Mouse (Mus musculus) stomach, embryonic 15.5 days (tissue): Measurements from ENCODE around the gene Ltv1. TPM values are rescaled to one million over a fixed set of nuclear protein-coding genes. Genes with fewer than 3 reads are reported as not detected.

Source experiments
- ATAC-seq: fragments of 200-750 bp; cut with Nextera tagmentation; 2 replicates; pipeline ENCODE4 v1.8.0; 2017; ENCODE audit warnings: low read depth, moderate number of reproducible peaks, moderate TSS enrichment; ENCODE audit not compliant: insufficient read depth, low FRiP score
- H3K27ac ChIP-seq: fragments of 300-500 bp; sonication (generic); 2 replicates; pipeline ENCODE4 v1.5.1; 2015; ENCODE audit warnings: mild to moderate bottlenecking, inconsistent platforms
- H3K27me3 ChIP-seq: fragments of 300-500 bp; sonication (generic); replicated peaks from 2 replicates; pipeline ENCODE4 v1.6.1; 2015; ENCODE audit warnings: inconsistent platforms
- H3K36me3 ChIP-seq: fragments of 300-500 bp; sonication (generic); 2 replicates; pipeline ENCODE4 v1.6.1; 2015; ENCODE audit warnings: inconsistent platforms
- H3K4me1 ChIP-seq: fragments of 300-500 bp; sonication (generic); 2 replicates; pipeline ENCODE4 v1.6.1; 2015; ENCODE audit warnings: inconsistent platforms
- H3K4me2 ChIP-seq: fragments of 300-500 bp; sonication (generic); 2 replicates; pipeline ENCODE4 v1.6.1; 2015; ENCODE audit warnings: mild to moderate bottlenecking, inconsistent platforms
- H3K4me3 ChIP-seq: fragments of 300-500 bp; sonication (generic); replicated peaks from 2 replicates; pipeline ENCODE4 v1.5.1; 2015; ENCODE audit warnings: inconsistent platforms
- H3K9ac ChIP-seq: fragments of 300-500 bp; sonication (generic); 2 replicates; pipeline ENCODE4 v1.6.1; 2015; ENCODE audit warnings: inconsistent platforms
- H3K9me3 ChIP-seq: fragments of 300-500 bp; sonication (generic); 2 replicates; pipeline ENCODE4 v1.6.1; 2016; ENCODE audit warnings: inconsistent platforms
- WGBS: fragments of 180-500 bp; shearing (Covaris S2); methylation state at CpG from one replicate; pipeline ENCODE4 v1.1.7; 2015; 5-methylcytosine and 5-hydroxymethylcytosine counted together
- polyA plus RNA-seq: library from polyadenylated mRNA; unstranded; fragments of >200 nt; fragmentation: Nextera tagmentation; extraction: Ambion mirVana; gene quantifications from 2 replicates; pipeline ENCODE4 v1.2.1, GENCODE M21; 2015

Ltv1 gene
- polyA plus RNA-seq, 1 experiment from 2014 or later, result 74.1 TPM

GRCm38 (mm10) chr10:13189881-13190280 lies 3.1 kb downstream of the Ltv1 start:
- peaks cover 30% of the 10 kb centered on the region for H3K36me3 ChIP-seq

DNA sequence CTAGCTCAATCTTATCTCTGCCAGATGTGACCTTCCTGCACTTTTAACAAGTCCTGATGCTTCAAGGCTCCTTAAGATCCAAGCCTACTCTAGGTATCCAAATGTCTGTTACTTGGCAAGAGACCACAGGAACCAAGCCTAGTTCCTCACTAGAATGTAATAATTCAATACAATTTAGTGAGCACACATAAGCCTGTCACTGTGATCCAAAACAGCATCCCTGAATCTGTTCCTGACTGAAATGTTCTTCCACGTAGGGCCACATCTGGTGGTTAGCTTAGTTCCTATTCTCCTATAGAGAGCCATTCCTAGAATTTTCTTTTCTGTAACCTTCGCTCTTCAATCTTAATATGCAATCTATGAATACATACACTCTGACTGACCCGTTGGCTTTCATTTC lies 6.2 kb downstream of the Ltv1 start:
- H3K4me2 ChIP-seq, result no peak overlapping the region
- peaks cover 39% of the 10 kb centered on the region for H3K36me3 ChIP-seq
- no peak overlapping the region for H3K9ac ChIP-seq
- H3K27me3 ChIP-seq, result no peaks in the 10 kb centered on the region
- peak overlapping the region; percentile 72 for H3K27ac ChIP-seq
- WGBS, result 80% methylated on average over 3 of the region's 3 CpGs
- H3K9me3 ChIP-seq, result no peaks in the 10 kb centered on the region
- H3K4me1 ChIP-seq, result no peaks in the 10 kb centered on the region
- H3K4me3 ChIP-seq, result no peak overlapping the region
- ATAC-seq, result peak; percentile 39; the same call in 1 of the 2 replicates

More at GRCm38 (mm10) chr10:13189881-13190280, 3.1 kb downstream of the Ltv1 start:
- no peak for ATAC-seq
- no peaks in the 10 kb centered on the region for H3K27me3 ChIP-seq
- H3K4me2 ChIP-seq, result no peak overlapping the region
- no peak overlapping the region; the same call in 1 of the 2 replicates for H3K27ac ChIP-seq
- no peaks in the 10 kb centered on the region for H3K9me3 ChIP-seq
- 57% methylated on average over 5 of the region's 5 CpGs for WGBS
- peaks cover 6% of the 10 kb centered on the region for H3K4me1 ChIP-seq
- H3K4me3 ChIP-seq, result no peak overlapping the region
- H3K9ac ChIP-seq, result no peak overlapping the region

DNA sequence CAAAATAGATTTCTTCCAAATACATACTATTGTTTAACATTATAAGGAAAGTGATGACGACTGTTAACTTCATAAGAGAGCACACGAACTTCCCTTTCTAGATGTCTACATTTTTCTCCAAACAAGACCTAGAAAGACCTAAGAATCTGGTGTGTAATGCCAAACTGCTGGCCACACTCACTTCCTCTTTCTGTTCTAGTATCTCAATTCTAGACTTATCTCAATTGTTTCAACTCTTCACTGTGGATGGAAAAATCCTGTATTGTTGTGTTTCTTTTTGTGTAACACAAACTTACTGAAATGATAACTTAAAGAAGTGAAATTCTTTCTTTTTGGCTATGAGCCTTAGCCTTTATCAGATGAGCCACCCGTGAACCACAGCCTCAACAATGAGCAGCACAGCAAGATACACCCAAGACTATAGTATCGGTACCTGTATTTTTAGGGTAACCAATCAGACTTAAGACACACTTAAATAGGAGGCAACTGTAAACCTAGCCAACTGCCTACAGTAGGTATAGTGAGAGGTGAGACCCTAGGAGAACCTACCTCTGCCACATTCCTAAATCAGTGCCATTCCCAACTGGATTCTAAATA lies 8.7 kb downstream of the Ltv1 start:
- WGBS, result 80% methylated on average over 4 of the region's 4 CpGs
- Histone ChIP-seq H3K4me2 (no peak overlapping the region), H3K27me3 (no peaks in the 10 kb centered on the region), H3K36me3 (peaks cover 49% of the 10 kb centered on the region), H3K4me3 (no peak overlapping the region), H3K9me3 (no peaks in the 10 kb centered on the region), H3K9ac (no peak overlapping the region), H3K4me1 (no peaks in the 10 kb centered on the region), H3K27ac (no peak overlapping the region)
- no peak for ATAC-seq

GRCm38 (mm10) chr10:13180211-13180610 lies 12.8 kb downstream of the Ltv1 start:
- H3K27ac ChIP-seq, result peak overlapping the region; percentile 40; the same call in 1 of the 2 replicates
- ATAC-seq, result no peak
- H3K4me3 ChIP-seq, result no peak overlapping the region
- H3K4me1 ChIP-seq, result no peaks in the 10 kb centered on the region
- WGBS, result 67% methylated on average over 7 of the region's 7 CpGs
- peaks cover 55% of the 10 kb centered on the region for H3K36me3 ChIP-seq
- no peaks in the 10 kb centered on the region for H3K27me3 ChIP-seq
- H3K9me3 ChIP-seq, result no peaks in the 10 kb centered on the region
- H3K9ac ChIP-seq, result no peak overlapping the region
- no peak overlapping the region for H3K4me2 ChIP-seq

DNA sequence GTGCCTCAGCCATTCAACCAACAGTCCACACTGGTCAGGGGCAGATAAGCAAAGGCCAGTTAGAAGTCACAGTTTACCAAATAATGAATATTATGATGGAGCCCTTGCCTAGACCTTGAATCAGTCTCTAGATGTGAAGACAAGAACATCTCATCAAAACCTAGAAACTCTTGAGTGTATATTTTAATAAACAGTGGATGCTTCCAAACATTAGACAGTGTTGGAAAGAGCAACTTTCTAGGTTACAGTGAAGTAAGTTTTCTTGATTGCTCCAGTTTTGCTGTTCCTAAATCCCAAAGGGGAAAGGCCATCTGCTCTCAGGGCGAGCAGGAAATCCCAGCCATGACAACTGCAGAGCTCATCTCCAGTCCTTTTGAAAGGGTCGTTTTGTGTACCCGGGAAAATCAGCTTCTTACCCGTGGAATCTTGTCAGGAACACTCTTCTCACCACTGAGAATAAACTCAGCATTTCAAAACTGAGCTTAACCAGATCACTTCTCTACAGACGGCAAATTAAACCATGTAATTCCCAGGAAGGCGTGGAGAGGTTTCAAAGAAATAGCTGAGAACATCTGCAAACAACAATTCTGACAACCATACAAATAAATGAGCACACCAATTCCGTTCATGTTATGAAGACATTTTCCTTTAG lies 14.9 kb downstream of the Ltv1 start, which contains the start of gene Zc2hc1b:
Gene Zc2hc1b, minus strand, starts transcription at position 51 of the 652 bp plus-strand sequence.
- H3K4me1 ChIP-seq, result no peaks in the 10 kb centered on the region
- no peaks in the 10 kb centered on the region for H3K9me3 ChIP-seq
- H3K4me3 ChIP-seq, result no peak within 1 kb of the TSS
- no peak within 1 kb of the TSS for H3K9ac ChIP-seq
- H3K4me2 ChIP-seq, result no peak within 1 kb of the TSS
- H3K27ac ChIP-seq, result peak within 1 kb of the TSS; percentile 45; the same call in 1 of the 2 replicates
- H3K36me3 ChIP-seq, result peaks cover 50% of the 10 kb centered on the region
- peak; percentile 22; the same call in 1 of the 2 replicates for ATAC-seq
- 52% methylated on average over 7 of the region's 7 CpGs for WGBS
- H3K27me3 ChIP-seq, result no peaks in the 10 kb centered on the region

- Histone ChIP-seq H3K4me1 (peaks cover 4% of the 10 kb centered on the region; the same call in 1 of the 2 replicates), H3K36me3 (peaks cover 33% of the 10 kb centered on the region), H3K9me3 (no peaks in the 10 kb centered on the region), H3K27ac (peak overlapping the region; percentile 19; the same call in 1 of the 2 replicates), H3K9ac (no peak overlapping the region), H3K4me3 (no peak overlapping the region), H3K27me3 (no peaks in the 10 kb centered on the region), H3K4me2 (no peak overlapping the region)
- WGBS, result 70% methylated on average over 7 of the region's 7 CpGs
- no peak for ATAC-seq
Observed at GRCm38 (mm10) chr10:13175866-13176265, 17.1 kb downstream of the Ltv1 start.

DNA sequence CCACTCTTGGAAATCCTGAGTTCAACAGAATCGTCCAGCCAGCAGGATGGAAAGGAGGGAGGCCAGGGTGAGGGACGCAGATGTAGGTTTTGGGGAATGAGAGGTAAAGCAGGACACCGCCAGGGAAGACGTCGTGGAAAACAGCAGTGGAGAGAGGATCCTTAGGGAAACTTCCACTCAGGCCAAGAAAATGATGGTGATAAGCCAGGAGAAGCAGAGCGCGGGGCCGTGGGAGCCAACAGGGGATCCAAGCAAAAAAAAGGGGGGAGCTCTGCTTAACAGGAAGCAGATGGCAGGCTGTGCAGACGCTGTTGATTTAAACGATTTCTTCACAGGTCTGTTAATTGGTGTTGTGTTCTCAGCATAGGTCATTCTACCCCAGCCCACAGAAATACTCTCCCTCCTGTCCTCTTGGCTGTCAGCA lies 20.2 kb downstream of the Ltv1 start:
- ATAC-seq, result peak; percentile 68
- Histone ChIP-seq H3K36me3 (peaks cover 10% of the 10 kb centered on the region), H3K27ac (peak overlapping the region; percentile 73), H3K27me3 (no peaks in the 10 kb centered on the region), H3K9ac (no peak overlapping the region), H3K4me1 (peaks cover 4% of the 10 kb centered on the region; the same call in 1 of the 2 replicates), H3K9me3 (no peaks in the 10 kb centered on the region), H3K4me2 (no peak overlapping the region), H3K4me3 (no peak overlapping the region)
- whole genome bisulfite sequencing, result 31% methylated on average over 10 of the region's 10 CpGs

DNA sequence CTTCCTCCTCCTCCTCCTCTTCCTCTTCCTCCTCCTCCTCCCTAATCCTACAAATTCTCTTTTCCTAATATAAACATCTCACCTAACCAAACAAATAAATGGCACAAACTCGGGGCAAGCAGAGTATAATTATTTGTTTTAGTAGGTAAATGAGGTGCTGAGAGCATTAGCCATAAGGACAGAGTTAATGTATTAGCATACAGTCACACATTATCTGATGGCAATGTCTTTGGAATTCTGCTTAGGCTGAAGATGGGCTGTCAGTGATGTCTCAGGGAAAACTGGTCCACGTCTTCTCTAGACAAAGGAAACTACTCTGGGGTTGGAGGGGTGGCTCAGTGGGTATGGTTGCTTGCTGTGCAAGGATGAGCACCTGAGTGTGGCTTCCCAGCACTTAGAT lies 21.5 kb downstream of the Ltv1 start:
- WGBS, result 44% methylated on average over 2 of the region's 2 CpGs
- no peaks in the 10 kb centered on the region for H3K9me3 ChIP-seq
- no peaks in the 10 kb centered on the region for H3K36me3 ChIP-seq
- H3K9ac ChIP-seq, result no peak overlapping the region
- H3K4me2 ChIP-seq, result no peak overlapping the region
- no peak overlapping the region for H3K4me3 ChIP-seq
- no peaks in the 10 kb centered on the region for H3K27me3 ChIP-seq
- peaks cover 4% of the 10 kb centered on the region; the same call in 1 of the 2 replicates for H3K4me1 ChIP-seq
- peak overlapping the region; percentile 77 for H3K27ac ChIP-seq
- no peak for ATAC-seq

- no peak for ATAC-seq
- 19% methylated on average over 12 of the region's 12 CpGs for WGBS
- Histone ChIP-seq H3K4me2 (no peak overlapping the region), H3K4me3 (no peak overlapping the region), H3K27me3 (no peaks in the 10 kb centered on the region), H3K9me3 (no peaks in the 10 kb centered on the region), H3K36me3 (no peaks in the 10 kb centered on the region), H3K27ac (peak overlapping the region; percentile 77), H3K9ac (no peak overlapping the region), H3K4me1 (peaks cover 4% of the 10 kb centered on the region; the same call in 1 of the 2 replicates)
Observed at GRCm38 (mm10) chr10:13170739-13171448, 22.1 kb downstream of the Ltv1 start.

GRCm38 (mm10) chr10:13168461-13168860 lies 24.5 kb downstream of the Ltv1 start:
- WGBS, result 46% methylated on average over 5 of the region's 5 CpGs
- Histone ChIP-seq H3K27ac (peak overlapping the region; percentile 83), H3K4me1 (peaks cover 4% of the 10 kb centered on the region; the same call in 1 of the 2 replicates), H3K9ac (no peak overlapping the region), H3K27me3 (no peaks in the 10 kb centered on the region), H3K9me3 (no peaks in the 10 kb centered on the region), H3K4me2 (no peak overlapping the region), H3K36me3 (no peaks in the 10 kb centered on the region), H3K4me3 (no peak overlapping the region)
- no peak for ATAC-seq

GRCm38 (mm10) chr10:13162031-13162430 lies 30.9 kb downstream of the Ltv1 start:
- H3K27ac ChIP-seq, result no peak overlapping the region
- H3K36me3 ChIP-seq, result no peaks in the 10 kb centered on the region

GRCm38 (mm10) chr10:13160913-13161312 lies 32.1 kb downstream of the Ltv1 start:
- 87% methylated on average over 4 of the region's 4 CpGs for WGBS
- Histone ChIP-seq H3K9ac (no peak overlapping the region), H3K4me2 (no peak overlapping the region), H3K27ac (no peak overlapping the region), H3K4me3 (no peak overlapping the region), H3K9me3 (no peaks in the 10 kb centered on the region), H3K27me3 (no peaks in the 10 kb centered on the region), H3K4me1 (no peaks in the 10 kb centered on the region), H3K36me3 (no peaks in the 10 kb centered on the region)
- no peak for ATAC-seq

More at GRCm38 (mm10) chr10:13162031-13162430, 30.9 kb downstream of the Ltv1 start:
- Histone ChIP-seq H3K9me3 (no peaks in the 10 kb centered on the region), H3K4me2 (no peak overlapping the region), H3K4me1 (no peaks in the 10 kb centered on the region), H3K27me3 (no peaks in the 10 kb centered on the region), H3K4me3 (no peak overlapping the region), H3K9ac (no peak overlapping the region)
- WGBS, result 72% methylated on average over 4 of the region's 4 CpGs
- no peak for ATAC-seq
